Mouse (Mus musculus) erythroblast, embryonic 14.5 days (primary cell): Measurements from ENCODE around the gene Slc25a39. TPM values are rescaled to one million over a fixed set of nuclear protein-coding genes. Genes with fewer than 3 reads are reported as not detected.

Experiments
- H3K27me3 ChIP-seq: 2 replicates; pipeline ENCODE4 v1.6.1; 2012; ENCODE audit warnings: inconsistent platforms; ENCODE audit not compliant: control insufficient read depth
- H3K36me3 ChIP-seq: 2 replicates; pipeline ENCODE4 v1.6.1; 2012; ENCODE audit warnings: mild to moderate bottlenecking, inconsistent platforms; ENCODE audit not compliant: control insufficient read depth
- H3K4me1 ChIP-seq: 2 replicates; pipeline ENCODE4 v1.6.1; 2012; ENCODE audit warnings: inconsistent platforms; ENCODE audit not compliant: control insufficient read depth
- H3K4me3 ChIP-seq: replicated peaks from 2 replicates; pipeline ENCODE3; 2012; ENCODE audit warnings: moderate library complexity, mild to moderate bottlenecking, inconsistent platforms
- H3K9me3 ChIP-seq: 2 replicates; pipeline ENCODE4 v1.6.1; 2012; ENCODE audit warnings: low read length, inconsistent platforms, mixed read lengths; ENCODE audit not compliant: control insufficient read depth
- GATA1 ChIP-seq: IDR thresholded peaks from 2 replicates; pipeline ENCODE4 v1.6.1; 2012; ENCODE audit warnings: low read length, inconsistent platforms, mixed read lengths
- TAL1 ChIP-seq: IDR thresholded peaks from 3 replicates; pipeline ENCODE4 v1.6.1; 2012; ENCODE audit warnings: low read length, inconsistent platforms, mixed read lengths
- polyA plus RNA-seq: library from polyadenylated mRNA; stranded (reverse); fragments of >175 nt; gene quantifications from 2 replicates; pipeline ENCODE4 v1.2.3, GENCODE M21; 2012

Slc25a39 gene
- 579 and 725 TPM in 2 replicates for polyA plus RNA-seq

GRCm38 (mm10) chr11:102407834-102408215, at the start of gene Slc25a39:
TSS of gene Slc25a39 (minus strand) at chr11:102407946.
- Histone ChIP-seq H3K27me3 (peaks cover 7% of the 10 kb centered on the region), H3K4me3 (peak within 1 kb of the TSS; percentile 74), H3K4me1 (peaks cover 84% of the 10 kb centered on the region), H3K36me3 (peaks cover 40% of the 10 kb centered on the region), H3K9me3 (no peaks in the 10 kb centered on the region)
- no peak for TF ChIP-seq TAL1
- TF ChIP-seq GATA1, result no peak

GRCm38 (mm10) chr11:102455740-102456396, 48.1 kb upstream of the Slc25a39 start:
- H3K4me3 ChIP-seq, result peak overlapping the region; percentile 56

GRCm38 (mm10) chr11:102453131-102453530, 45.4 kb upstream of the Slc25a39 start:
- Histone ChIP-seq H3K4me3 (no peak overlapping the region), H3K4me1 (peaks cover 16% of the 10 kb centered on the region), H3K9me3 (peaks cover 2% of the 10 kb centered on the region; the same call in 1 of the 2 replicates), H3K36me3 (no peaks in the 10 kb centered on the region), H3K27me3 (peaks cover 82% of the 10 kb centered on the region)
- no peak for TF ChIP-seq GATA1
- TF ChIP-seq TAL1, result no peak

More at GRCm38 (mm10) chr11:102455740-102456396, 48.1 kb upstream of the Slc25a39 start:
- Histone ChIP-seq H3K36me3 (no peaks in the 10 kb centered on the region), H3K9me3 (no peaks in the 10 kb centered on the region), H3K27me3 (peaks cover 55% of the 10 kb centered on the region), H3K4me1 (peaks cover 22% of the 10 kb centered on the region)
- TF ChIP-seq TAL1 (no peak), GATA1 (no peak)

GRCm38 (mm10) chr11:102449043-102450008, 41.6 kb upstream of the Slc25a39 start:
- TF ChIP-seq GATA1 (no peak), TAL1 (no peak)
- peaks cover 96% of the 10 kb centered on the region for H3K27me3 ChIP-seq
- peaks cover 13% of the 10 kb centered on the region for H3K4me1 ChIP-seq

GRCm38 (mm10) chr11:102448327-102448726, 40.6 kb upstream of the Slc25a39 start:
- Histone ChIP-seq H3K27me3 (peaks cover 97% of the 10 kb centered on the region), H3K36me3 (no peaks in the 10 kb centered on the region), H3K4me3 (no peak overlapping the region), H3K4me1 (peaks cover 13% of the 10 kb centered on the region), H3K9me3 (peaks cover 8% of the 10 kb centered on the region)
- no peak for TF ChIP-seq GATA1
- TF ChIP-seq TAL1, result no peak

More at GRCm38 (mm10) chr11:102449043-102450008, 41.6 kb upstream of the Slc25a39 start:
- H3K36me3 ChIP-seq, result no peaks in the 10 kb centered on the region
- H3K4me3 ChIP-seq, result no peak overlapping the region
- peaks cover 8% of the 10 kb centered on the region for H3K9me3 ChIP-seq

GRCm38 (mm10) chr11:102447497-102447896, 39.8 kb upstream of the Slc25a39 start, which contains the start of gene Fam171a2:
TSS of gene Fam171a2 (minus strand) at chr11:102447682.
- Histone ChIP-seq H3K27me3 (peaks cover 93% of the 10 kb centered on the region), H3K4me3 (peak within 1 kb of the TSS; percentile 48), H3K4me1 (peaks cover 13% of the 10 kb centered on the region), H3K9me3 (peaks cover 8% of the 10 kb centered on the region), H3K36me3 (no peaks in the 10 kb centered on the region)
- no peak for TF ChIP-seq GATA1
- TF ChIP-seq TAL1, result no peak

GRCm38 (mm10) chr11:102446581-102447461, 39.1 kb upstream of the Slc25a39 start:
- no peak for TF ChIP-seq TAL1
- TF ChIP-seq GATA1, result no peak
- peaks cover 13% of the 10 kb centered on the region for H3K4me1 ChIP-seq
- peaks cover 88% of the 10 kb centered on the region for H3K27me3 ChIP-seq
- no peaks in the 10 kb centered on the region for H3K36me3 ChIP-seq
- peaks cover 8% of the 10 kb centered on the region for H3K9me3 ChIP-seq
- peak overlapping the region; percentile 48 for H3K4me3 ChIP-seq

- H3K27me3 ChIP-seq, result peaks cover 85% of the 10 kb centered on the region
- H3K4me1 ChIP-seq, result peaks cover 13% of the 10 kb centered on the region
- no peak overlapping the region for H3K4me3 ChIP-seq
- H3K9me3 ChIP-seq, result peaks cover 8% of the 10 kb centered on the region
- no peak for TF ChIP-seq GATA1
- TF ChIP-seq TAL1, result no peak
- H3K36me3 ChIP-seq, result no peaks in the 10 kb centered on the region
These were observed 38.2 kb upstream of the Slc25a39 start for GRCm38 (mm10) chr11:102445891-102446361.
